Mouse (Mus musculus) embryonic fibroblast, embryonic 13.5 days (primary cell): Measurements from ENCODE around the gene Chrm1. TPM values are rescaled to one million over a fixed set of nuclear protein-coding genes. Genes with fewer than 3 reads are reported as not detected.
A peak's percentile ranks its signal among the peaks of the same experiment; 100 is the strongest.
"Not testable (repeated sequence)": the region's sequence is repeated elsewhere in the genome, so short reads cannot be mapped to it uniquely, and the experiment has no call there.

Source experiments
- H3K27ac ChIP-seq: 2 replicates; pipeline ENCODE4 v1.5.1; 2012; ENCODE audit warnings: low read length, control low read depth, inconsistent platforms; ENCODE audit not compliant: insufficient read depth
- H3K4me1 ChIP-seq: 2 replicates; pipeline ENCODE4 v1.6.1; 2011; ENCODE audit warnings: low read length; ENCODE audit not compliant: control insufficient read depth, insufficient read depth
- H3K4me3 ChIP-seq: 2 replicates; pipeline ENCODE4 v1.5.1; 2011; ENCODE audit warnings: mild to moderate bottlenecking, control low read depth, low read length; ENCODE audit not compliant: insufficient read depth
- CTCF ChIP-seq: IDR thresholded peaks from 2 replicates; pipeline ENCODE4 v1.5.1; 2011; ENCODE audit warnings: mild to moderate bottlenecking, control low read depth, low read length, moderate library complexity, borderline replicate concordance; ENCODE audit not compliant: insufficient read depth
- POLR2A ChIP-seq: IDR thresholded peaks from 2 replicates; pipeline ENCODE4 v1.6.1; 2011; ENCODE audit warnings: low read depth, mild to moderate bottlenecking, control low read depth, low read length, moderate library complexity
- polyA plus RNA-seq: library from polyadenylated mRNA; stranded (reverse); fragments of >200 nt; gene quantifications from 2 replicates; pipeline ENCODE4 v1.2.4, GENCODE M21; 2011; ENCODE audit warnings: low read depth; ENCODE audit not compliant: missing spikeins, insufficient read length

Chrm1 gene
- polyA plus RNA-seq, 1 experiment = not detected

GRCm38 (mm10) chr19:8714653-8715481, 51.3 kb downstream of the Chrm1 start:
- peaks cover 4% of the 10 kb centered on the region; the same call in 1 of the 2 replicates for H3K4me1 ChIP-seq

DNA sequence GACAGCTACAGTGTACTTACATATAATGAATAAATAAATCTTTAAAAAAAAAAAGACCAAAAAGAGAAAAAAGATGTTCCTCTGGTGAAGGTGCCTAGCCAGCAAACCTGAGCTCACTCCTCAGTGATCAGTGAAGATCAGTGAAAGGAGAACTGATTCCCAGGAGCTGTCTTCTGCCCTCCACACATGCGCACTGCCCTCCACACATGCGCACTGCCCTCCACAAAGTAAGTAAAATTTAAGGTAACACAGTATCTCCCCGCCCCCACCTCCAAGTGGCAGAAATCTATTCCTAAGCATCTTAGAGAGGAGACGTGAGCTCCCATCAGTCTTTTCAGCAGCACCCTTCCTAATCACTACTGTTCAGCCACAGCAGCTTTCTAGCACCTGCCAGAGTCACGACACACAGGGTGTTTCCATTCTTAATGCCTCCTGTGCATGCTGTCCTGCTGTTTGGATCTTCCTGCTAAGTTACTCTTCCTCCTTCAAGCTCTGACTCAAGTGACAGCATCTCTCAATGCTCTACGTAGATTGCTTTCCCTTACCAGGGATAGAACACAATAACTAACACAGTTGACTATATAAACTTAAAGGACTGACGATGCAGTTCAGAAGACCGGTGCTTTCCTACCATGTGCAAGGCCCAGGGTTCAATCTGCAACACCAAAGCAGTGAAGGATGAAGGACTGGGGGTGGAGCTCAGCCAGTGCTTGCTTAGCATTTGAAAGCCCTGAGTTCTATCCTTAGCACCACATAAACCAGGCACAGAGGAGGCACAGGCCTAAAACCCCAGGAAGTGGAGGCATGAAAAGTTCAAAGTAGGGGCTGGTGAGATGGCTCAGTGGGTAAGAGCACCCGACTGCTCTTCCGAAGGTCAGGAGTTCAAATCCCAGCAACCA, 52.5 kb downstream of the Chrm1 start:
- Histone ChIP-seq H3K4me3 (no peak overlapping the region), H3K27ac (no peak overlapping the region), H3K4me1 (no peaks in the 10 kb centered on the region)
- TF ChIP-seq POLR2A = no peak
- TF ChIP-seq CTCF = no peak

More at GRCm38 (mm10) chr19:8714653-8715481, 51.3 kb downstream of the Chrm1 start:
- Histone ChIP-seq H3K27ac (no peak overlapping the region), H3K4me3 (no peak overlapping the region)
- TF ChIP-seq CTCF (no peak), POLR2A (no peak)

- Histone ChIP-seq H3K27ac (no peak overlapping the region), H3K4me1 (no peaks in the 10 kb centered on the region), H3K4me3 (no peak overlapping the region)
- TF ChIP-seq CTCF (no peak), POLR2A (no peak)
Measured at GRCm38 (mm10) chr19:8716767-8717475, 53.3 kb downstream of the Chrm1 start.

GRCm38 (mm10) chr19:8718357-8718756, 54.8 kb downstream of the Chrm1 start:
- Histone ChIP-seq H3K4me1 (no peaks in the 10 kb centered on the region), H3K4me3 (no peak overlapping the region), H3K27ac (no peak overlapping the region)
- TF ChIP-seq CTCF = peak; percentile 31; the same call in 1 of the 2 replicates
- no peak for TF ChIP-seq POLR2A

- H3K4me1 ChIP-seq, H3K27ac ChIP-seq, H3K4me3 ChIP-seq: not testable (repeated sequence)
Measured at GRCm38 (mm10) chr19:8719037-8719436, 55.4 kb downstream of the Chrm1 start.

- Histone ChIP-seq H3K4me1 (0 out of 2 replicates have a peak, but pooled peaks cover 2% of the 10 kb centered on the region), H3K4me3 (peak overlapping the region; percentile 95)
- TF ChIP-seq POLR2A = no peak
- no peak for TF ChIP-seq CTCF
Measured at GRCm38 (mm10) chr19:8721378-8721777, 57.8 kb downstream of the Chrm1 start.

GRCm38 (mm10) chr19:8722021-8722420, 58.4 kb downstream of the Chrm1 start:
- Histone ChIP-seq H3K4me3 (peak overlapping the region; percentile 95), H3K27ac (peak overlapping the region; percentile 100), H3K4me1 (0 out of 2 replicates have a peak, but pooled peaks cover 2% of the 10 kb centered on the region)
- TF ChIP-seq CTCF (no peak), POLR2A (no peak)

More at GRCm38 (mm10) chr19:8721378-8721777, 57.8 kb downstream of the Chrm1 start:
- H3K27ac ChIP-seq = peak overlapping the region; percentile 100

- H3K4me1 ChIP-seq = 0 out of 2 replicates have a peak, but pooled peaks cover 2% of the 10 kb centered on the region
- TF ChIP-seq POLR2A (no peak), CTCF (no peak)
- peak overlapping the region; percentile 95 for H3K4me3 ChIP-seq
- peak overlapping the region; percentile 100 for H3K27ac ChIP-seq
Measured at GRCm38 (mm10) chr19:8722559-8722906, 58.9 kb downstream of the Chrm1 start.

GRCm38 (mm10) chr19:8722907-8723573, 59.5 kb downstream of the Chrm1 start, which contains the start of gene Slc3a2:
Gene Slc3a2 (minus strand): TSS chr19:8723369.
- H3K27ac ChIP-seq = peak within 1 kb of the TSS; percentile 100
- H3K4me3 ChIP-seq = peak within 1 kb of the TSS; percentile 96
- H3K4me1 ChIP-seq = 0 out of 2 replicates have a peak, but pooled peaks cover 2% of the 10 kb centered on the region
- TF ChIP-seq POLR2A (peak; percentile 83), CTCF (no peak)
